Mouse (Mus musculus): ENCODE results near the gene Psme3. TPM values are rescaled to one million over a fixed set of nuclear protein-coding genes. Genes with fewer than 3 reads are reported as not detected.

Gene Psme3
- total and polyA plus RNA-seq, 3 experiments = 68.8 to 300 (median 113) TPM

DNA sequence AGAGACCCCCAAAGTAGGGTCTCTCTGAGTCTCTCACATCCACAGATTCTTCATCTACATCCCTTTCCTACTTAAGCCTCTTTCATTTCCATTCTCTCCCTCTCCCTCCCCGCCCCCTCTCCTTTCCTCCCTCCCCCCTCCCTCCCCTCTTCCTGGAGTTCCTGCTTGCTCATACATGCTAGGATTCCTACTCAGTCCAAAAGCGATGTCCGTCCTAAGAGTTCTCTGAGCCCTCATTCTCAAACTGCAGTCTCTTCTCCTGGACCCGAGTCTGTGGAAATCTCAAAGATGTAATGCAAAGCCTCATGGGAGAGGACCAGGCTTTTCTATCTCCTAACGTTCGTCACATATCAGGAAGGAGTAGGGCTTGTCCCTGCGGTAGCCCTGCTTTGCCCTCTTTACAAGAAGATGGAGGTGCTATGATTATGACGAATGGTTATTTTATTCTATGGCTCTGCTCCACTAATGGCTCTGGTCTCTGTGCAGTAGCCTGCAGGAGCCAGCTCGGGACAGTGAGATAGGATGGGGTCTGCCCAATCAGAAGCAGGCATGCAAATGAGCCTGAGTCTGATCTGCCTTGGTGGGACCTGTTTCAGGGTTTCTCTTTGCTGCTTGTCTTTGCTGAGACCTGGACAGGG, 22.2 kb downstream of the Psme3 start:
- peak; percentile 85 for DNase-seq (ENCODE audit: low spot score)
- H3K4me3 ChIP-seq (ENCODE audit: low read depth, low read length) = no peak overlapping the region; the same call in 1 of the 2 replicates

DNA sequence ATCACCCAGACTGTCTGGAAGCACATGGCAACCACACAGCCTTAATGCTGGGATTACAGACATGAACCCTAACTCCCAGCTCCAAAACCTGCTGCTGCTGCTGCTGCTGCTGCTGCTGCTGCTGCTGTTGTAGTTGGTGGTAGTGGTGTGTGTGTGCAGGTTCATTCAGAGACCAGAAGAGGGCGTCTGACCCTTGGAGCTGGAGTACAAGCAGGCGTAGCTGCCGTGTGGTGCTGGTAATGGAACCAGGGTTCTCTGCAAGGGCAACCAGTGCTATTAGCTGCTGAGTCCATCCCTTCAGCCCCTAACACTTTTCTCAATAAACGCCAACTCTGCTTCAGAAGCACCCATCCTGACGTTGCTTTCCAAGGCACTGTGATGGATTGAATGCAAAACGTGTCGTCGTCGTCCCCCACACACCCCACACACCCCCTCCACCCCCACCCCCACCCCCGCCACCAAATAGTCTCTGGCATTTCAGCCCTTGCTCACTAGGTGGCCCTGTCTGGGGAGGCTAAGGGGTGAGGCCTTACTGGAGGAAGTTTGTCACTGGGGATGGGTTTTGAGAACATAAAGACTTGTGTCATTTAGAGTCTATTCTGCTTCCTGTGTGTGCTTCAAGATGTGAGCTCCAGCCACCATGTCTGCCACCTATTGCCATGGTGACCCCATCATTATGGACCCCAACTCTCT, 31.2 kb downstream of the Psme3 start:
- Histone ChIP-seq H3K9me3 (replicated peaks) (no peaks in the 10 kb centered on the region), H3K36me3 (replicated peaks) (no peaks in the 10 kb centered on the region), H3K27me3 (ENCODE audit: insufficient read depth, low read length) (peaks cover 27% of the 10 kb centered on the region), H3K4me1 (ENCODE audit: insufficient read depth, low read depth, low read length) (no peaks in the 10 kb centered on the region), H3K4me3 (ENCODE audit: low read depth, low read length) (no peak overlapping the region)
- DNase-seq (ENCODE audit: low spot score) = no peak
- TF ChIP-seq GATA1 (IDR thresholded peaks at IDR 0.05; ENCODE audit: borderline replicate concordance, low read length) (no peak), POLR2AphosphoS5 (IDR thresholded peaks at IDR 0.05; ENCODE audit: insufficient replicate concordance, low read depth, low read length) (no peak), TAL1 (conservative IDR thresholded peaks at IDR 0.05; ENCODE audit: low read depth, low read length) (no peak), CTCF (IDR thresholded peaks at IDR 0.05; ENCODE audit: low read depth, low read length) (no peak), GATA2 (IDR thresholded peaks at IDR 0.05; ENCODE audit: borderline replicate concordance, low read depth, low read length) (no peak)
- ATAC-seq (ENCODE audit: extremely low read depth, insufficient number of reproducible peaks, low FRiP score, poor library complexity, severe bottlenecking) = no peak

More for the DNA sequence above, 22.2 kb downstream of the Psme3 start:
- Histone ChIP-seq H3K9me3 (replicated peaks) (no peaks in the 10 kb centered on the region), H3K36me3 (replicated peaks) (no peaks in the 10 kb centered on the region), H3K27me3 (ENCODE audit: insufficient read depth, low read length) (peaks cover 24% of the 10 kb centered on the region), H3K4me1 (ENCODE audit: insufficient read depth, low read depth, low read length) (peaks cover 26% of the 10 kb centered on the region)
- ATAC-seq (ENCODE audit: extremely low read depth, insufficient number of reproducible peaks, low FRiP score, poor library complexity, severe bottlenecking) = peak; percentile 60; the same call in 1 of the 2 replicates
- TF ChIP-seq CTCF (IDR thresholded peaks at IDR 0.05; ENCODE audit: low read depth, low read length) (no peak), TAL1 (conservative IDR thresholded peaks at IDR 0.05; ENCODE audit: low read depth, low read length) (no peak), GATA1 (IDR thresholded peaks at IDR 0.05; ENCODE audit: borderline replicate concordance, low read length) (no peak), POLR2AphosphoS5 (IDR thresholded peaks at IDR 0.05; ENCODE audit: insufficient replicate concordance, low read depth, low read length) (no peak), GATA2 (IDR thresholded peaks at IDR 0.05; ENCODE audit: borderline replicate concordance, low read depth, low read length) (no peak)

GRCm38 (mm10) chr11:101348774-101349173, 32.8 kb downstream of the Psme3 start:
- TF ChIP-seq POLR2AphosphoS5 (IDR thresholded peaks at IDR 0.05; ENCODE audit: insufficient replicate concordance, low read depth, low read length) = no peak
- no peak for TF ChIP-seq GATA1 (IDR thresholded peaks at IDR 0.05; ENCODE audit: borderline replicate concordance, low read length)
- TF ChIP-seq CTCF (IDR thresholded peaks at IDR 0.05; ENCODE audit: low read depth, low read length) = no peak
- TF ChIP-seq TAL1 (conservative IDR thresholded peaks at IDR 0.05; ENCODE audit: low read depth, low read length) = no peak
- no peak for TF ChIP-seq GATA2 (IDR thresholded peaks at IDR 0.05; ENCODE audit: borderline replicate concordance, low read depth, low read length)
- Histone ChIP-seq H3K9me3 (replicated peaks) (no peaks in the 10 kb centered on the region), H3K27me3 (ENCODE audit: insufficient read depth, low read length) (peaks cover 27% of the 10 kb centered on the region), H3K36me3 (replicated peaks) (no peaks in the 10 kb centered on the region), H3K4me3 (ENCODE audit: low read depth, low read length) (no peak overlapping the region), H3K4me1 (ENCODE audit: insufficient read depth, low read depth, low read length) (no peaks in the 10 kb centered on the region)
- ATAC-seq (ENCODE audit: extremely low read depth, insufficient number of reproducible peaks, low FRiP score, poor library complexity, severe bottlenecking) (no peak), DNase-seq (ENCODE audit: low spot score) (no peak)

DNA sequence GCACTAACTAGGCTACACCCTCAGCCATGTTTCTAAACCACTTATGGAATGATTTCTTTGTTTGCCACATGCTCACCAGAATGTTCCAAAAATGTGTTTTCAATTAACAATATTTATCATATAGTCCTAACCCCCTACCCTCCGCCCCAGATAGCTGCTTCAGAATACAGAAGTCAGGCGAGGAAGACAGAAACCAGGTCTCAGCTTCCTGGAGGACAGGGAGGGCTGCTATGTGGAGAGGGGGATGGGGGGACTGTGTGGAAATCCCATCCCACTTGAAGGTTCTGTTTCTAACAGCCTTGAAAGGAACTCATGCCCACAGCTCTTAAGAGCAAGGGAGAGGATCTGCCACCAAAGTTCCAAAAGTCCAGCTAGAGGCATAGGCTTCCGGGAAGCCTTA, 33.2 kb downstream of the Psme3 start:
- Histone ChIP-seq H3K4me1 (ENCODE audit: insufficient read depth, low read depth, low read length) (no peaks in the 10 kb centered on the region), H3K36me3 (replicated peaks) (no peaks in the 10 kb centered on the region), H3K9me3 (replicated peaks) (no peaks in the 10 kb centered on the region), H3K27me3 (ENCODE audit: insufficient read depth, low read length) (peaks cover 31% of the 10 kb centered on the region), H3K4me3 (ENCODE audit: low read depth, low read length) (no peak overlapping the region)
- DNase-seq (ENCODE audit: low spot score) (no peak), ATAC-seq (ENCODE audit: extremely low read depth, insufficient number of reproducible peaks, low FRiP score, poor library complexity, severe bottlenecking) (no peak)
- TF ChIP-seq GATA2 (IDR thresholded peaks at IDR 0.05; ENCODE audit: borderline replicate concordance, low read depth, low read length) (no peak), POLR2AphosphoS5 (IDR thresholded peaks at IDR 0.05; ENCODE audit: insufficient replicate concordance, low read depth, low read length) (no peak), GATA1 (IDR thresholded peaks at IDR 0.05; ENCODE audit: borderline replicate concordance, low read length) (no peak), TAL1 (conservative IDR thresholded peaks at IDR 0.05; ENCODE audit: low read depth, low read length) (no peak), CTCF (IDR thresholded peaks at IDR 0.05; ENCODE audit: low read depth, low read length) (no peak)

GRCm38 (mm10) chr11:101351100-101351720, 35.2 kb downstream of the Psme3 start:
- H3K36me3 ChIP-seq (replicated peaks) = no peaks in the 10 kb centered on the region

DNA sequence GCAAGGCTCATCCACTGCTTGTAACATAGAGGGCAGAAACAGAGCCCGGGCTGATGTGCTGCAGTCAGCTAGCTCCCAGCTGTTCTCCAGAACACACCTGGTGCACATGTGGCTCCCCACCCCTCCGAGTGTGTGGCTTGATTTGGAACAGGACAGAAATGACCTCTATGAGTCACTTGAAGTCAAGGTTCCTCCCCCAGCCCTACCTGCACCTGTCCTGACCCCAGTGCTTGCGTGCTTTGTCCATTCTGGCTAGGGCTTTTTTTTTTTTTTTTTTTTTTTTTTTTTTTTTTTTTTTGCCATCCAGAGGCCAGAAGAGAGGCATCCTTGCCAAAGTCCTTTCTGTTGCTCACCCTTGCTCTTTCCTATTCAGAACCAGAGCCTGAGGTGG, 35.7 kb downstream of the Psme3 start:
- no peak for TF ChIP-seq POLR2AphosphoS5 (IDR thresholded peaks at IDR 0.05; ENCODE audit: insufficient replicate concordance, low read depth, low read length)
- no peak for TF ChIP-seq GATA2 (IDR thresholded peaks at IDR 0.05; ENCODE audit: borderline replicate concordance, low read depth, low read length)
- TF ChIP-seq CTCF (IDR thresholded peaks at IDR 0.05; ENCODE audit: low read depth, low read length) = no peak
- TF ChIP-seq TAL1 (conservative IDR thresholded peaks at IDR 0.05; ENCODE audit: low read depth, low read length) = no peak
- no peak for DNase-seq (ENCODE audit: low spot score)
- Histone ChIP-seq H3K9me3 (replicated peaks) (no peaks in the 10 kb centered on the region), H3K36me3 (replicated peaks) (no peaks in the 10 kb centered on the region), H3K27me3 (ENCODE audit: insufficient read depth, low read length) (peaks cover 38% of the 10 kb centered on the region), H3K4me3 (ENCODE audit: low read depth, low read length) (no peak overlapping the region), H3K4me1 (ENCODE audit: insufficient read depth, low read depth, low read length) (no peaks in the 10 kb centered on the region)
- ATAC-seq (ENCODE audit: extremely low read depth, insufficient number of reproducible peaks, low FRiP score, poor library complexity, severe bottlenecking) = no peak

More at GRCm38 (mm10) chr11:101351100-101351720, 35.2 kb downstream of the Psme3 start:
- no peak for TF ChIP-seq GATA2 (IDR thresholded peaks at IDR 0.05; ENCODE audit: borderline replicate concordance, low read depth, low read length)
- Histone ChIP-seq H3K9me3 (replicated peaks) (no peaks in the 10 kb centered on the region), H3K4me3 (ENCODE audit: low read depth, low read length) (no peak overlapping the region), H3K4me1 (ENCODE audit: insufficient read depth, low read depth, low read length) (no peaks in the 10 kb centered on the region), H3K27me3 (ENCODE audit: insufficient read depth, low read length) (peaks cover 38% of the 10 kb centered on the region)
- ATAC-seq (ENCODE audit: extremely low read depth, insufficient number of reproducible peaks, low FRiP score, poor library complexity, severe bottlenecking) = no peak
- DNase-seq (ENCODE audit: low spot score) = no peak
